Mouse (Mus musculus) testis, adult 2 months (tissue): ENCODE results near the gene Sstr5.

Experiments used
- CTCF ChIP-seq: fragments of 200-500 bp; IDR thresholded peaks from 2 replicates; pipeline ENCODE4 v1.5.1; 2012; ENCODE audit warnings: low read depth, mild to moderate bottlenecking, inconsistent platforms, low read length, moderate library complexity; ENCODE audit not compliant: control insufficient read depth, insufficient read depth, insufficient replicate concordance
- POLR2A ChIP-seq: fragments of 200-500 bp; IDR thresholded peaks from 2 replicates; pipeline ENCODE4 v1.6.1; 2012; ENCODE audit warnings: low read depth, mild to moderate bottlenecking, inconsistent platforms, low read length, moderate library complexity; ENCODE audit not compliant: control insufficient read depth

DNA sequence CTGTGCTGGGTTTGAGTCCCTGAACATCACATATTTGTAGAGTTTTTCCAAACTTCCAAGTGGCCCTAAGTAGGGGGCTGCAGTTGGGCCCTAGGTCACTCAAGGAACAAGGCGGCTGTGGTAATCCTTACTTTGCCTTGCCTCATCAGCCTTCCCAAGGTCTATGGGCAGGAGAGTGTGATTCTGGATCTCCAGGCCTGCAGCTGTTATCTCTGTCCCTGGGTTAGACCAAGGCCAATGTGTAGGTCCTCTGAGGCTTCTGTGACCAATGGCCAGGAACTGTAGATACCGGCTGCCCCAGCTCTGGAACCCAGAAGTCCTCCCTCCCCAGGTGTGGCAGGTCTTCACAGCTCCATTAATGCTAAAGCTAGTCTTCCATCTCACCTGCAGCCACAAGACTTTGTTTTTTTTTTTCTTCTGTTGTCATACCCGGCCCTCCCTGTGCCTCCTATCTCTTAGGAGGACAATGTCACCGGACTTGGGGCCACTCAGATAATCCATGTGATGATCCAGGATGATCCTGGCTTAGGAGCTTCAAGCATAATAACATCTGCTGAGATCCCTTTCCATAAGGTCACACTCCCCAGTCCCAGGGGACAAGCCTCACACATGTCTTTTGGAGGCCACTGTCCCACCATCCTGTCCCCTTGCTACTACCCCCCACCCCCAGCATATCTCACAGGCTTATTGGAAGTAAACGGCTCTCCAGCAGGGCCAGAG is 44.7 kb downstream of the Sstr5 start:
- TF ChIP-seq CTCF (no peak), POLR2A (no peak)
